Mouse (Mus musculus) midbrain, embryonic 16.5 days (tissue): Measurements from ENCODE around the gene Rdh1. TPM values are rescaled to one million over a fixed set of nuclear protein-coding genes. Genes with fewer than 3 reads are reported as not detected.
"Not testable (repeated sequence)": the region's sequence is repeated elsewhere in the genome, so short reads cannot be mapped to it uniquely, and the experiment has no call there.

Experiments
- ATAC-seq: fragments of 200-750 bp; cut with Nextera tagmentation; 2 replicates; pipeline ENCODE4 v1.8.0; 2017; ENCODE audit warnings: moderate TSS enrichment
- H3K27ac ChIP-seq: fragments of 300-500 bp; sonication (generic); 2 replicates; pipeline ENCODE4 v1.5.1; 2014; ENCODE audit warnings: mild to moderate bottlenecking, low read length, mixed read lengths
- H3K27me3 ChIP-seq: fragments of 300-500 bp; sonication (generic); 2 replicates; pipeline ENCODE4 v1.6.1; 2014; ENCODE audit warnings: low read depth, low read length, mixed read lengths; ENCODE audit not compliant: control insufficient read depth, insufficient read depth
- H3K36me3 ChIP-seq: fragments of 300-500 bp; sonication (generic); 2 replicates; pipeline ENCODE4 v1.6.1; 2014; ENCODE audit warnings: mild to moderate bottlenecking, low read length, moderate library complexity, mixed read lengths; ENCODE audit not compliant: control insufficient read depth, insufficient read depth
- H3K4me1 ChIP-seq: fragments of 300-500 bp; sonication (generic); 2 replicates; pipeline ENCODE4 v1.6.1; 2014; ENCODE audit warnings: mild to moderate bottlenecking, low read length, mixed read lengths; ENCODE audit not compliant: control insufficient read depth, insufficient read depth
- H3K4me2 ChIP-seq: fragments of 300-500 bp; sonication (generic); 2 replicates; pipeline ENCODE4 v1.6.1; 2014; ENCODE audit warnings: mild to moderate bottlenecking, low read length, mixed read lengths
- H3K4me3 ChIP-seq: fragments of 300-500 bp; sonication (generic); 2 replicates; pipeline ENCODE4 v1.5.1; 2014; ENCODE audit warnings: low read depth, mild to moderate bottlenecking, low read length, moderate library complexity, mixed read lengths
- H3K9ac ChIP-seq: fragments of 300-500 bp; sonication (generic); 2 replicates; pipeline ENCODE4 v1.6.1; 2014; ENCODE audit warnings: low read depth, low read length, mixed read lengths
- H3K9me3 ChIP-seq: fragments of 300-500 bp; sonication (generic); replicated peaks from 2 replicates; pipeline ENCODE4 v1.6.1; 2014; ENCODE audit warnings: mild to moderate bottlenecking, low read length, mixed read lengths; ENCODE audit not compliant: control insufficient read depth, poor library complexity, severe bottlenecking
- WGBS: fragments of 180-500 bp; shearing (Covaris S2); extraction: QIAGEN DNeasy Blood & Tissue Kit; methylation state at CpG from one replicate; pipeline ENCODE4 v1.1.7; 2014; 5-methylcytosine and 5-hydroxymethylcytosine counted together
- polyA plus RNA-seq: library from polyadenylated mRNA; unstranded; fragments of >200 nt; fragmentation: Nextera tagmentation; extraction: Ambion mirVana; gene quantifications from 2 replicates; pipeline ENCODE4 v1.2.1, GENCODE M21; 2015

Rdh1 gene
- polyA plus RNA-seq, 1 experiment from 2014 or later, result not detected

DNA sequence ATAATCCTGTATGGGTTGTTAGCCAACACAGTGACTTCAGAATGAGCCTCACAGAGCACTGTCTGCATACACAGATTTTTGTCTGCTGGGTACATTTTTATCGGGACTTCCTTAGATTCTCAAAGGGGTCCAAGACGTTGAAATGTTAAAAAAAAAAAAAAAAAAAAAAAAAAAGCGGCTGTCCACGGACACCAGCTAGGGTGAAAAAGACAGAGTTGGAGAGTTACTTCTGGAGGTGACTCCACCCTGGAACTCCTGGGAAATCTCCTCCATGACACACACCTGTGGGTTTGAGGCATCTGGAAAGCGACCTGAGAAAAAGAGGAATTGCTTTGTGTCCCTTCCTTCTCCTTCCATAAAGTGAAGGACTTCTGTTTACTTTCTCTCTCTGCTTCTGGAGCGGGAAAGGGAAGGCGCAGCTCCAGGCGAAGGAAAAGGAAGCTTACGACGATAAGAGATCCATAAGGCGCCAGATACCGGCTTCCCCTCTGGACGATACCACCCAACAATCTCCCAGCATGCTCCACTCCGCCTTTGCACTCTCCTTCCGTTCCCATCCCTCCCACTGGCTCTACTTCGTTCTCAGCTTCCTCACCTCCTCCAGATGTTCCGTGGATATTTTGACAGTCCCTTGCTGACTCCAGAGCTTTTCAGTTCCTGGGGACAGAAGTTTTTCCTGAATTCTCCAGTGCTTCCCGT lies 3.6 kb upstream of the Rdh1 start:
- H3K27me3 ChIP-seq, result no peaks in the 10 kb centered on the region
- H3K9ac ChIP-seq, result no peak overlapping the region
- no peaks in the 10 kb centered on the region for H3K36me3 ChIP-seq
- WGBS, result 48% methylated on average over 17 of the region's 18 CpGs
- H3K4me1 ChIP-seq, result no peaks in the 10 kb centered on the region
- H3K9me3 ChIP-seq, result no peaks in the 10 kb centered on the region
- no peak for ATAC-seq
- H3K4me2 ChIP-seq, result peak overlapping the region; percentile 30
- no peak overlapping the region for H3K4me3 ChIP-seq
- no peak overlapping the region for H3K27ac ChIP-seq

GRCm38 (mm10) chr10:127762926-127763325 lies 3.4 kb downstream of the Rdh1 start:
- not testable (repeated sequence) for H3K4me1 ChIP-seq, H3K27ac ChIP-seq, H3K9me3 ChIP-seq, ATAC-seq, H3K27me3 ChIP-seq, H3K9ac ChIP-seq, H3K4me2 ChIP-seq, H3K36me3 ChIP-seq, H3K4me3 ChIP-seq
- WGBS, result 91% methylated on average over 10 of the region's 10 CpGs

DNA sequence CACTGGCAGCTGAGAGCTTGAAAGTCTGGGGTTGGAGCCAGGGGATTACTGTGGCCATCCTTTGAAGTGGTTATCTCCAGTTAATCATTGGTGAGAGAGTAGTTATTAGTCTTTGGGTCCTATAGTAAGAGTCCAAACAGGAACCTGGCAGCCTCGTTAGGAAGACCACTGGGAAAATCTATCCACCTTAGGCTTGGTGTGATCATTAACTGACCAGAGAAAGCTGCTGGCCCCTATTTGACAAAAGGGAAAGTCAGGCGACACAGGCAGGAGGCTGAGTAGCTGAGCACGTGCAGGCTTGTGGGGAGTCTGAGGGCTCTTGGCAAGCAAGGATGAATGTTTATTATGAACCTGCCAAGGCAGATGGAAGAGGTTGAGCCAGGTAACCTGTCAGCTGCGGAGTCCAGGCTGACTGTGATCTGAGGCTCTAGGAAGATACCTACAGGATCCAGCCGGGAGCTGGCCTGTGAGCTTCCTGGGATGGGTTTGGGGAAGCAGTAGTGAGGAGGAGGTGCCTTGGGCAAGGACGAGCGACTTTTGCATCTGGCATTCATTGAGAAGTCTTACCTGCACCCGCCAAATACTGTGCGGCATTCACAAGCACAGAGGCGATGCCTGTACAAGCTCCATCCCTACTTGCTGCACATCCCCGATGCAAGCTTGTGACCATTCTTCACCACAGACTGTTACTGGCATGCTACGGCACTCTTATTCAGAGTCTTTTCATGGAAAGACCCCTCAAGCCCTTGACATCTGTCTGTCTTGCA lies 4.6 kb downstream of the Rdh1 start:
- Histone ChIP-seq H3K27me3 (no peaks in the 10 kb centered on the region), H3K4me2 (no peak overlapping the region), H3K9me3 (no peaks in the 10 kb centered on the region), H3K4me3 (no peak overlapping the region), H3K27ac (no peak overlapping the region), H3K9ac (no peak overlapping the region), H3K36me3 (no peaks in the 10 kb centered on the region), H3K4me1 (no peaks in the 10 kb centered on the region)
- WGBS, result 69% methylated on average over 12 of the region's 12 CpGs
- ATAC-seq, result no peak

DNA sequence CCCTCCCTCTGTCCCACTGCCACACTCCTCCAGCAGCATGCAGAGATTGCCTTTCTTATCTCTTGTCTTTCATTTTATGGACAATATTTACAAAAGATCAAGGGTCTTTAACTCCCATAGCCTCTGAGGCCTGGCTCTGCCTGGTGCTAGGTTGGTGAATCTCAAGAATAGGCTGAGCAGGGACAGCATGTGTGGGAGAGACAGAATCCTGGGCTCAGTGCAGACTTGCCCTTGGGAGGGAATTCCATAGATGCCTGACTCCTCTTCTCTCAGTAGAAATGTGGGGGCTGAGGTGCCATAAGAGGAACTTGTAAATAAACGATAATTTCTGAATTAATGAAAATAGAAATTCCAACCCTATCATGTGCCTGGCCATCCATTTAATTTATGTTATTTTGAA lies 7.0 kb downstream of the Rdh1 start:
- ATAC-seq, result no peak

DNA sequence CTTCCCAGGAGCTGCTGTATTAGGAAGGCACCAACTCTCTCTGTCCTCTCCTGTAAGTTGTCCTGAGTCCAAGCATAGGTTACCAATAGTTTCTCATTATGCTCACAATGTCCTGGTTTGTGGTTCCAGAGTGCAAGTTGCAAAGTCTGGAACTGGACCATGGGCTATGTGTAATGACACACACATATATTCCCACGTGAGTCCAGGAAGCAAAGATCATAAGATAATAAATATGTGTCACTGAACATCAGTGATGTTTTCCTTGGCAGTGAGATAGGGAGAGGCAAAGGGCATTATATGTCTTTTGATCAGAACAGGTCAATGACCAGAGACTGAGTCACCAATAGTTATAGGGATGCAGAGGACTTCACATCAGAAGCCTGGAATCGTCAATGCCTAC lies 16.5 kb downstream of the Rdh1 start, which contains the start of gene Rdh9:
Rdh9 (plus strand) TSS at position 376 of the 400 bp plus-strand sequence.
- Histone ChIP-seq H3K27ac (no peak within 1 kb of the TSS), H3K4me2 (no peak within 1 kb of the TSS), H3K9ac (no peak within 1 kb of the TSS), H3K4me3 (no peak within 1 kb of the TSS), H3K36me3 (no peaks in the 10 kb centered on the region), H3K27me3 (no peaks in the 10 kb centered on the region), H3K4me1 (no peaks in the 10 kb centered on the region), H3K9me3 (no peaks in the 10 kb centered on the region)
- WGBS, result 87% methylated on average over 2 of the region's 2 CpGs
- no peak for ATAC-seq

More for the DNA sequence above, 7.0 kb downstream of the Rdh1 start:
- Histone ChIP-seq H3K27me3 (no peaks in the 10 kb centered on the region), H3K9ac (no peak overlapping the region), H3K4me2 (no peak overlapping the region), H3K9me3 (no peaks in the 10 kb centered on the region), H3K27ac (no peak overlapping the region), H3K4me3 (no peak overlapping the region), H3K36me3 (no peaks in the 10 kb centered on the region), H3K4me1 (no peaks in the 10 kb centered on the region)
- 88% methylated on average over 1 of the region's 1 CpGs for WGBS

- H3K9me3 ChIP-seq, H3K9ac ChIP-seq, H3K4me3 ChIP-seq, H3K4me1 ChIP-seq, H3K27me3 ChIP-seq, H3K4me2 ChIP-seq, ATAC-seq, H3K36me3 ChIP-seq, H3K27ac ChIP-seq: not testable (repeated sequence)
- 95% methylated on average over 17 of the region's 17 CpGs for WGBS
Measured at GRCm38 (mm10) chr10:127782321-127782720, 22.8 kb downstream of the Rdh1 start.

- not testable (repeated sequence) for H3K27ac ChIP-seq, H3K4me1 ChIP-seq, H3K9me3 ChIP-seq, H3K4me3 ChIP-seq, ATAC-seq, H3K36me3 ChIP-seq, H3K9ac ChIP-seq, H3K4me2 ChIP-seq, H3K27me3 ChIP-seq
- 81% methylated on average over 1 of the region's 1 CpGs for WGBS
Measured at GRCm38 (mm10) chr10:127785411-127785810, 25.9 kb downstream of the Rdh1 start.

GRCm38 (mm10) chr10:127799295-127799694 lies 39.8 kb downstream of the Rdh1 start:
- no peaks in the 10 kb centered on the region for H3K36me3 ChIP-seq
- no peak overlapping the region for H3K9ac ChIP-seq
- no peaks in the 10 kb centered on the region for H3K27me3 ChIP-seq
- no peaks in the 10 kb centered on the region for H3K9me3 ChIP-seq
- H3K4me3 ChIP-seq, result no peak overlapping the region
- no peak overlapping the region for H3K4me2 ChIP-seq
- H3K27ac ChIP-seq, result no peak overlapping the region
- 72% methylated on average over 1 of the region's 1 CpGs for WGBS
- no peaks in the 10 kb centered on the region for H3K4me1 ChIP-seq
- no peak for ATAC-seq

DNA sequence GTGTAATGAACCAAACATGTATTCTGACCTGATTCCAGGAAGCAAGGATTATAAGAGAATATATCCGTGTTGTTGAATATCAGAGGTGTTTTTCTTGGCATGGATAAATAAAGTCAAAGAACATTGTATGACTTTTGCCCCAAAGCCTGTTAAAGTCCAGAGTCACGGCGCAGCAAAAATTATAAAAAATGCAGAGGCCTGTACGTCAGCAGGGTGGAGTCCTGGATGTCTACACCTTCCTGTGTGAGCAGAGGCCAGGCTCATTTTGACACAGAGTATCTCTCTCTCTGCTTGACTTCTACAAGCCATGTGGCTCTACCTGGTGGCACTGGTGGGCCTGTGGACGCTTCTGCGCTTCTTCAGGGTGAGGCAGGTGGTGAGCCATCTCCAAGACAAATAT lies 41.4 kb downstream of the Rdh1 start, which contains the start of gene Rdh16:
Rdh16 (plus strand) TSS at position 262 of the 400 bp plus-strand sequence.
- Histone ChIP-seq H3K9ac (no peak within 1 kb of the TSS), H3K27ac (no peak within 1 kb of the TSS), H3K4me3 (no peak within 1 kb of the TSS), H3K9me3 (no peaks in the 10 kb centered on the region), H3K27me3 (no peaks in the 10 kb centered on the region), H3K4me1 (no peaks in the 10 kb centered on the region), H3K4me2 (no peak within 1 kb of the TSS), H3K36me3 (no peaks in the 10 kb centered on the region)
- WGBS, result 92% methylated on average over 6 of the region's 6 CpGs
- ATAC-seq, result no peak
